Mouse (Mus musculus): ENCODE measurements around the gene Mef2d. TPM values are rescaled to one million over a fixed set of nuclear protein-coding genes. Genes with fewer than 3 reads are reported as not detected.

The Mef2d gene
- total and polyA plus RNA-seq, 2 experiments from 2014 or later, result 34.0 to 53.0 TPM

GRCm38 (mm10) chr3:88149510-88149974, 7.4 kb downstream of the Mef2d start:
- peak overlapping the region; percentile 37; the same call in 1 of the 2 replicates for H3K9ac ChIP-seq
- no peak for TF ChIP-seq CTCF (IDR thresholded peaks at IDR 0.05; ENCODE audit: low read depth)
- H3K27ac ChIP-seq (ENCODE audit: low read depth, low read length), result peak overlapping the region; percentile 86
- H3K9me3 ChIP-seq (ENCODE audit: low read length), result no peaks in the 10 kb centered on the region
- no peaks in the 10 kb centered on the region for H3K27me3 ChIP-seq (ENCODE audit: insufficient read depth, low read length)
- H3K4me3 ChIP-seq (ENCODE audit: low read depth, low read length), result no peak overlapping the region
- peaks cover 61% of the 10 kb centered on the region for H3K4me1 ChIP-seq (ENCODE audit: insufficient read depth)
- H3K36me3 ChIP-seq (ENCODE audit: insufficient read depth), result peaks cover 4% of the 10 kb centered on the region; the same call in 1 of the 2 replicates
- WGBS, result 9% methylated on average over 6 of the region's 6 CpGs
- DNase-seq, result no peak
- peak overlapping the region; percentile 35 for H3K4me2 ChIP-seq (ENCODE audit: low read depth)
- no peak for ATAC-seq

GRCm38 (mm10) chr3:88150061-88150998, 8.2 kb downstream of the Mef2d start:
- H3K27ac ChIP-seq (ENCODE audit: low read depth, low read length), result peak overlapping the region; percentile 86
- H3K36me3 ChIP-seq (ENCODE audit: insufficient read depth), result peaks cover 4% of the 10 kb centered on the region; the same call in 1 of the 2 replicates
- H3K4me3 ChIP-seq (ENCODE audit: low read depth, low read length), result no peak overlapping the region
- TF ChIP-seq CTCF (IDR thresholded peaks at IDR 0.05; ENCODE audit: low read depth), result peak; percentile 62
- H3K4me1 ChIP-seq (ENCODE audit: insufficient read depth), result peaks cover 53% of the 10 kb centered on the region
- H3K4me2 ChIP-seq (ENCODE audit: low read depth), result peak overlapping the region; percentile 35
- DNase-seq (peak; percentile 60), ATAC-seq (peak; percentile 50)
- no peaks in the 10 kb centered on the region for H3K27me3 ChIP-seq (ENCODE audit: insufficient read depth, low read length)
- H3K9ac ChIP-seq, result peak overlapping the region; percentile 37
- no peaks in the 10 kb centered on the region for H3K9me3 ChIP-seq (ENCODE audit: low read length)
- WGBS, result 11% methylated on average over 14 of the region's 14 CpGs

GRCm38 (mm10) chr3:88150999-88151364, 8.8 kb downstream of the Mef2d start:
- H3K27ac ChIP-seq (ENCODE audit: low read depth, low read length), result peak overlapping the region; percentile 86
- H3K4me1 ChIP-seq (ENCODE audit: insufficient read depth), result peaks cover 50% of the 10 kb centered on the region
- ATAC-seq (no peak), DNase-seq (no peak)
- no peak overlapping the region for H3K4me2 ChIP-seq (ENCODE audit: low read depth)
- H3K27me3 ChIP-seq (ENCODE audit: insufficient read depth, low read length), result no peaks in the 10 kb centered on the region
- WGBS, result 56% methylated on average over 3 of the region's 3 CpGs
- H3K36me3 ChIP-seq (ENCODE audit: insufficient read depth), result peaks cover 5% of the 10 kb centered on the region
- peak overlapping the region; percentile 37; the same call in 1 of the 2 replicates for H3K9ac ChIP-seq
- TF ChIP-seq CTCF (IDR thresholded peaks at IDR 0.05; ENCODE audit: low read depth), result no peak
- H3K4me3 ChIP-seq (ENCODE audit: low read depth, low read length), result no peak overlapping the region
- H3K9me3 ChIP-seq (ENCODE audit: low read length), result no peaks in the 10 kb centered on the region

- Histone ChIP-seq H3K4me2 (ENCODE audit: low read depth) (peak overlapping the region; percentile 35), H3K4me1 (ENCODE audit: insufficient read depth) (peaks cover 45% of the 10 kb centered on the region), H3K4me3 (ENCODE audit: low read depth, low read length) (no peak overlapping the region), H3K9me3 (ENCODE audit: low read length) (no peaks in the 10 kb centered on the region), H3K9ac (peak overlapping the region; percentile 35; the same call in 1 of the 2 replicates), H3K36me3 (ENCODE audit: insufficient read depth) (peaks cover 15% of the 10 kb centered on the region), H3K27me3 (ENCODE audit: insufficient read depth, low read length) (no peaks in the 10 kb centered on the region), H3K27ac (ENCODE audit: low read depth, low read length) (peak overlapping the region; percentile 86)
- DNase-seq, result peak; percentile 90
- no peak for TF ChIP-seq CTCF (IDR thresholded peaks at IDR 0.05; ENCODE audit: low read depth)
- WGBS, result 19% methylated on average over 3 of the region's 3 CpGs
- peak; percentile 96 for ATAC-seq
Measured at GRCm38 (mm10) chr3:88152056-88152455, 9.9 kb downstream of the Mef2d start.

GRCm38 (mm10) chr3:88153290-88154011, 11.3 kb downstream of the Mef2d start:
- TF ChIP-seq CTCF (IDR thresholded peaks at IDR 0.05; ENCODE audit: low read depth), result no peak
- ATAC-seq, result no peak
- Histone ChIP-seq H3K27ac (ENCODE audit: low read depth, low read length) (peak overlapping the region; percentile 86; the same call in 1 of the 2 replicates), H3K4me1 (ENCODE audit: insufficient read depth) (peaks cover 45% of the 10 kb centered on the region), H3K27me3 (ENCODE audit: insufficient read depth, low read length) (no peaks in the 10 kb centered on the region), H3K4me2 (ENCODE audit: low read depth) (no peak overlapping the region), H3K4me3 (ENCODE audit: low read depth, low read length) (no peak overlapping the region), H3K9ac (no peak overlapping the region), H3K36me3 (ENCODE audit: insufficient read depth) (peaks cover 24% of the 10 kb centered on the region), H3K9me3 (ENCODE audit: low read length) (no peaks in the 10 kb centered on the region)
- WGBS, result 86% methylated on average over 3 of the region's 3 CpGs
- DNase-seq, result no peak

- Histone ChIP-seq H3K9me3 (ENCODE audit: low read length) (no peaks in the 10 kb centered on the region), H3K4me3 (ENCODE audit: low read depth, low read length) (no peak overlapping the region), H3K9ac (no peak overlapping the region), H3K36me3 (ENCODE audit: insufficient read depth) (peaks cover 32% of the 10 kb centered on the region), H3K4me1 (ENCODE audit: insufficient read depth) (peaks cover 41% of the 10 kb centered on the region), H3K27me3 (ENCODE audit: insufficient read depth, low read length) (no peaks in the 10 kb centered on the region), H3K4me2 (ENCODE audit: low read depth) (no peak overlapping the region), H3K27ac (ENCODE audit: low read depth, low read length) (no peak overlapping the region)
- TF ChIP-seq CTCF (IDR thresholded peaks at IDR 0.05; ENCODE audit: low read depth), result no peak
- no peak for DNase-seq
- ATAC-seq, result no peak
- WGBS, result 76% methylated on average over 2 of the region's 2 CpGs
Measured at GRCm38 (mm10) chr3:88154236-88154635, 12.1 kb downstream of the Mef2d start.

Data from forebrain, postnatal 0 days (tissue).